Mouse (Mus musculus) neural tube, embryonic 15.5 days (tissue): ENCODE results near the gene Irf2bp1. TPM values are rescaled to one million over a fixed set of nuclear protein-coding genes. Genes with fewer than 3 reads are reported as not detected.

Experiments used
- ATAC-seq: fragments of 200-750 bp; cut with Nextera tagmentation; 2 replicates; pipeline ENCODE4 v1.8.0; 2017; ENCODE audit warnings: mild to moderate bottlenecking, moderate TSS enrichment, moderate library complexity; ENCODE audit not compliant: low FRiP score
- H3K27ac ChIP-seq: fragments of 300-500 bp; sonication (generic); replicated peaks from 2 replicates; pipeline ENCODE4 v1.5.1; 2015; ENCODE audit warnings: mild to moderate bottlenecking, inconsistent platforms
- H3K27me3 ChIP-seq: fragments of 300-500 bp; sonication (generic); replicated peaks from 2 replicates; pipeline ENCODE4 v1.6.1; 2015; ENCODE audit warnings: inconsistent platforms
- H3K36me3 ChIP-seq: fragments of 300-500 bp; sonication (generic); 2 replicates; pipeline ENCODE4 v1.6.1; 2015; ENCODE audit warnings: inconsistent platforms
- H3K4me1 ChIP-seq: fragments of 300-500 bp; sonication (generic); 2 replicates; pipeline ENCODE4 v1.6.1; 2015; ENCODE audit warnings: inconsistent platforms
- H3K4me2 ChIP-seq: fragments of 300-500 bp; sonication (generic); 2 replicates; pipeline ENCODE4 v1.6.1; 2015; ENCODE audit warnings: inconsistent platforms, mild to moderate bottlenecking, moderate library complexity
- H3K4me3 ChIP-seq: fragments of 300-500 bp; sonication (generic); replicated peaks from 2 replicates; pipeline ENCODE4 v1.5.1; 2015; ENCODE audit warnings: mild to moderate bottlenecking, inconsistent platforms
- H3K9ac ChIP-seq: fragments of 300-500 bp; sonication (generic); replicated peaks from 2 replicates; pipeline ENCODE4 v1.6.1; 2015; ENCODE audit warnings: mild to moderate bottlenecking, inconsistent platforms
- H3K9me3 ChIP-seq: fragments of 300-500 bp; sonication (generic); replicated peaks from 2 replicates; pipeline ENCODE4 v1.6.1; 2016; ENCODE audit warnings: inconsistent platforms
- WGBS: fragments of 180-500 bp; shearing (Covaris S2); methylation state at CpG from one replicate; pipeline ENCODE4 v1.1.7; 2015; ENCODE audit warnings: mixed read lengths; 5-methylcytosine and 5-hydroxymethylcytosine counted together
- polyA plus RNA-seq: library from polyadenylated mRNA; unstranded; fragments of >200 nt; fragmentation: Nextera tagmentation; extraction: Ambion mirVana; gene quantifications from 2 replicates; pipeline ENCODE4 v1.2.1, GENCODE M21; 2015

Irf2bp1 gene
- polyA plus RNA-seq, 1 experiment from 2014 or later: 28.4 TPM

DNA sequence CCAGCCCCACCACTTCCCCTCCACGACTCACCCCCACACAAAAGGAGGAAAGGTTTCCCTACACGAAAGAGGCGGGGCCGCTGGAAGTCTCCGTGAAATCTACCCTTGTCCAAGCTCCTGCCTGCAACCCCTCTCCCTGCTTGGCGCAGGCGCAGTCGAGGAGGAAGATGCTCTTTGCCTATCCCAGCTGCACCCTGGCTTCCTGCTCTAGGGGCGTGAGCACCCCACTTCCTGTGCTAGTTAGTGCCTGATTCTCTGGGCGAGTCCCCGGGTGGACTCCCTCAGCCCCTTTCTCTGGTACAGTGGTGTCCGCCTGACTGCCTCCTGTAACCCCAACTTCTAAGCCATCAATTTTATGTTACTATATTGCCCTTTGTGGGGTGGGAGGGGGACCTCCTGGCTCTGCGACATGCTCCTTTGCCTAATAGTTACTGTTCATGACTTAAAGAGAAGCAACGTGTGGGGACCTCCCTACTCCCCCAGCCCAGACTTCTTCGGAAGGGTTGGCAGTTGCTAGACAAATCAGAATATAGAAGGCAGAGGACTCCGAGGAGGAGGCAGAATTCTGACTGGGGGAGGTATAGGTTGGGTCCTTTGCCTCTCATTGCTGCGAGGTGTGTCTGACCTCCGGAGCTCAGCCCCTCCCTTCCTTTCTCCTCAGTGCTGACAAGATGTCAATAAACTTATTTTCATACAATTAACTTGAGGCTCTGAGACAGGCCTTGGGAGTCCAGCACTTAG is 2.6 kb upstream of the Irf2bp1 start:
- H3K27me3 ChIP-seq: no peaks in the 10 kb centered on the region
- peak overlapping the region; percentile 20; the same call in 1 of the 2 replicates for H3K9ac ChIP-seq
- no peaks in the 10 kb centered on the region for H3K9me3 ChIP-seq
- peak overlapping the region; percentile 54 for H3K4me2 ChIP-seq
- peak overlapping the region; percentile 79; the same call in 1 of the 2 replicates for H3K27ac ChIP-seq
- peaks cover 64% of the 10 kb centered on the region for H3K4me1 ChIP-seq
- WGBS: 32% methylated on average over 18 of the region's 18 CpGs
- H3K4me3 ChIP-seq: peak overlapping the region; percentile 31
- ATAC-seq: no peak
- peaks cover 17% of the 10 kb centered on the region for H3K36me3 ChIP-seq

DNA sequence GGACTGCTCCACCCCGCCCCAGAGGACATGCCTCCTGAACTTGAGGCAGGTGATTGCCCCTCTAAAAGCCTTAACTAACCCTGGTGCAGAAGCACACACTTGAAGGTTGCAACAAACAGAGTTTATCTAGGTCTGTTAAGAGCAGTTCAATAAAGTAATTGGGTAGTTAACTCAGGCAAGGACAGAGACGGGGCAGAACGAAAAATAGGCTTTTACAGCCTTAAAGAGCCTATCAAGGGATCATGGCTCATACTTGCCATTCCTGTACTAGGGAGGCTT is 2.1 kb upstream of the Irf2bp1 start:
- Histone ChIP-seq H3K27ac (peak overlapping the region; percentile 79; the same call in 1 of the 2 replicates), H3K4me1 (peaks cover 69% of the 10 kb centered on the region), H3K9ac (0 out of 2 replicates have a peak overlapping the region, but pooled peaks have one; percentile 20), H3K36me3 (peaks cover 16% of the 10 kb centered on the region), H3K27me3 (no peaks in the 10 kb centered on the region), H3K4me3 (no peak overlapping the region), H3K9me3 (no peaks in the 10 kb centered on the region), H3K4me2 (peak overlapping the region; percentile 75)
- WGBS: 36% methylated on average over 3 of the region's 3 CpGs
- ATAC-seq: no peak

DNA sequence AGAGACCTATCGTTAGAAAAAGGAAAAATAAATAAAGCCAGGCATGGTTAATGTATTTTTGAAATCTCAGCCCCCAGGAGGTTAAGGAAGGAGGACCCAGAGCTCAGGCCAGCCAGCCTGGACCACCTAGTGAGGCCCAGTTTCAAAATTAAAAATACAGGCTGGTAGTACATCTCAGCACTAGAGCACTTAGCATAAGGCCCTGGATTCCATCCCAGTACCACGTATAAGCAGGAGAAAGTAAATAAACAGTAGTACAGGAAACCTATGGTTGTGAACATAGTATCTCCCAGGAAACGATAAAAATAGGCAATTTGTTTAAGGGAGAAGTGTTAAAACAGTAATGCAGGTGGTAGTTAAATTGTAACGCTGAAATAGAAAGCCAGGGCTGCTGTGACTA is 1.7 kb upstream of the Irf2bp1 start:
- peak overlapping the region; percentile 75 for H3K4me2 ChIP-seq
- peak overlapping the region; percentile 79 for H3K27ac ChIP-seq
- no peaks in the 10 kb centered on the region for H3K9me3 ChIP-seq
- peak overlapping the region; percentile 60 for H3K9ac ChIP-seq
- H3K4me3 ChIP-seq: peak overlapping the region; percentile 43; the same call in 1 of the 2 replicates
- WGBS: 36% methylated on average over 4 of the region's 4 CpGs
- peaks cover 18% of the 10 kb centered on the region for H3K36me3 ChIP-seq
- peaks cover 73% of the 10 kb centered on the region for H3K4me1 ChIP-seq
- no peak for ATAC-seq
- no peaks in the 10 kb centered on the region for H3K27me3 ChIP-seq

DNA sequence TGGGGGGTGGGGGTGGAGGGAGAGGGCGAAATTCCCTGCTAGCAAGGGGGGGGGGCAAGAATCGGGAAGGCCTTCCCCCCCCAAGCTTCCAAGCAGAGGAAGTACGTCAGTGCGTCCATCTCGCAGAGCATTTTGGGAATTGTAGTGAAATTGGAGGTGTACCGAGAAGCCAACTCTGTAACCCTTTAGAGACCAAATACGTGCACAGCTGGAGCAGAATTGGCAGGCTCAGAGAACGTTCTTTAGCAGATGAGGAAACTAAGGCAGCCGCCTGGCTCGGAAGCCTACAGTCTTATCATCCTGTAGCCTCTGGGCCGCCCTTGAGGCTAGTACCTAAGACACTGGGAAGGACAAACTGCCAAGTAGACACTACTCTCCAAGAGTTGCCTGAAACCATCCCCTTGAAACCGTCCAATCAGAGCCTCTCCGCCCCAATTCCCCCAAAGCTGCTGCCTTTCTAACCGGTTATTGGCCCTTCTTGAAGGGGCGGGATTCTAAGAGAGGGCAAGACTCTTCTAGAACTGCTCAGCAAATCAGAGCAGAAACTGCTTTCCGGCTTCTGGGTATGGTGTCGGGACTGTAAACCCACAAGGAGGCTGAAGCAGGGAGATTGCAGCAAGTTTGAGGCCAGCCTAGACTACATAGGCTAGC is 871 bp upstream of the Irf2bp1 start:
- Histone ChIP-seq H3K4me1 (peaks cover 78% of the 10 kb centered on the region), H3K36me3 (peaks cover 20% of the 10 kb centered on the region), H3K4me2 (peak overlapping the region; percentile 75), H3K9ac (peak overlapping the region; percentile 60), H3K27ac (peak overlapping the region; percentile 79), H3K4me3 (peak overlapping the region; percentile 43), H3K9me3 (no peaks in the 10 kb centered on the region), H3K27me3 (no peaks in the 10 kb centered on the region)
- peak; percentile 61 for ATAC-seq
- 1% methylated on average over 17 of the region's 17 CpGs for WGBS

DNA sequence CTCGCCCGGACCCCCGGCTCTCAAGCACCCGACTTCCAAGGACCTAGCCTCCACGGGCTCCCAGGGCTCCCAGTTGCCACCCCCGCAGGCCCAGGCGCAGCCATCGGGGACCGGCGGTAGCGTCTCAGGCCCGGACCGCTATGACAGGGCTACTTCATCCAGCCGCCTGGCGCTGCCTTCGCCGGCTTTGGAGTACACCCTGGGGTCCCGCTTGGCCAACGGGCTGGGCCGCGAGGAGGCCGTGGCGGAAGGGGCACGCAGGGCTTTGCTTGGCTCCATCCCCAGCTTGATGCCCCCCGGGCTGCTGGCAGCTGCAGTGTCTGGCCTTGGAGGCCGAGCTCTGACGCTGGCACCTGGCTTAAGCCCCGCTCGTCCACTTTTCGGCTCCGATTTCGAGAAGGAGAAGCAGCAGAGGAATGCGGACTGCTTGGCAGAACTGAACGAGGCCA is 811 bp downstream of the Irf2bp1 start:
- peak overlapping the region; percentile 94 for H3K27ac ChIP-seq
- no peaks in the 10 kb centered on the region for H3K27me3 ChIP-seq
- 5% methylated on average over 34 of the region's 34 CpGs for WGBS
- peaks cover 17% of the 10 kb centered on the region for H3K36me3 ChIP-seq
- no peaks in the 10 kb centered on the region for H3K9me3 ChIP-seq
- 0 out of 2 replicates have a peak, but pooled peaks have one; percentile 2 for ATAC-seq
- H3K9ac ChIP-seq: peak overlapping the region; percentile 87
- peak overlapping the region; percentile 84 for H3K4me3 ChIP-seq
- peak overlapping the region; percentile 98 for H3K4me2 ChIP-seq
- peaks cover 66% of the 10 kb centered on the region for H3K4me1 ChIP-seq

DNA sequence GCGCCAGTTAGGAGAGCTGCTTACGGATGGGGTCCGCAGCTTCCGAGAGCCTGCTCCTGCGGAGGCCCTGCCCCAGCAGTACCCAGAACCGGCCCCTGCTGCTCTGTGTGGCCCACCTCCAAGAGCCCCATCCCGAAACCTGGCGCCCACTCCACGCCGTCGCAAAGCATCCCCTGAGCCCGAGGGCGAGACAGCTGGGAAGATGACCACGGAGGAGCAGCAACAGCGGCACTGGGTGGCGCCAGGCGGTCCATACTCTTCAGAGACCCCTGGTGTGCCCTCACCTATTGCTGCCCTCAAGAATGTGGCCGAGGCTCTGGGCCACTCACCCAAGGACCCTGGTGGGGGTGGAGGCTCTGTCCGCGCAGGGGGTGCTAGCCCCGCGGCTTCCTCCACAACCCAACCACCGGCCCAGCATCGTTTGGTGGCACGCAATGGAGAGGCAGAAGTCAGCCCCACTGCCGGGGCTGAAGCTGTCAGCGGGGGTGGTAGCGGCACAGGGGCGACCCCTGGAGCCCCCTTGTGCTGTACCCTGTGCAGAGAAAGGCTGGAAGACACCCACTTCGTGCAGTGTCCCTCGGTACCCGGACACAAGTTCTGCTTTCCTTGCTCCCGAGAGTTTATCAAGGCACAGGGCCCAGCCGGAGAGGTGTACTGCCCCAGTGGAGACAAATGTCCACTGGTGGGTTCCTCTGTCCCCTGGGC is 1.7 kb downstream of the Irf2bp1 start:
- Histone ChIP-seq H3K9me3 (no peaks in the 10 kb centered on the region), H3K4me2 (peak overlapping the region; percentile 98), H3K27me3 (no peaks in the 10 kb centered on the region), H3K36me3 (peaks cover 17% of the 10 kb centered on the region), H3K27ac (no peak overlapping the region), H3K4me3 (peak overlapping the region; percentile 84), H3K4me1 (peaks cover 58% of the 10 kb centered on the region), H3K9ac (peak overlapping the region; percentile 87)
- WGBS: 81% methylated on average over 34 of the region's 34 CpGs
- no peak for ATAC-seq

DNA sequence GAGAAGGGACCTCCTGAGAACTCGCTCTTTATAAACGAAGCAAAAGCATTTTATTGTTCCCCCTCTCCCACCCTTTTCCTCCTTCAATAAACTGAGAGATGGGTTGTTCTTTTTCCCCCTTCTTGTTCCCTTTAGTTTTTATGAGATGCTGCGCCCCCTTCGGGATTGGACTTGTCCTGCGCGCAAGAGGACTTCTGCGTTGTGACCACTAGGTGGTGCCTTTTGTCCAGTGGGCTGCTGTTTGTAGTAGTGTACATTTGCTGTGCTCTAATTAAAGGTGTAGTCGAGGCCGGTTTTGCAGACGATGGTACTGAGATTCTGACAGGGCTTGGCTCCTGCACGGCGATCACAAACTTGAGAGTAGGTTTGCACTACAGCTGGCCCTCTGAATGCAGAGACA is 2.6 kb downstream of the Irf2bp1 start:
- H3K36me3 ChIP-seq: peaks cover 17% of the 10 kb centered on the region
- H3K9ac ChIP-seq: no peak overlapping the region
- peaks cover 49% of the 10 kb centered on the region for H3K4me1 ChIP-seq
- H3K27ac ChIP-seq: no peak overlapping the region
- H3K4me2 ChIP-seq: peak overlapping the region; percentile 98
- 6% methylated on average over 12 of the region's 12 CpGs for WGBS
- ATAC-seq: no peak
- 0 out of 2 replicates have a peak overlapping the region, but pooled peaks have one; percentile 7 for H3K4me3 ChIP-seq
- no peaks in the 10 kb centered on the region for H3K9me3 ChIP-seq
- no peaks in the 10 kb centered on the region for H3K27me3 ChIP-seq

DNA sequence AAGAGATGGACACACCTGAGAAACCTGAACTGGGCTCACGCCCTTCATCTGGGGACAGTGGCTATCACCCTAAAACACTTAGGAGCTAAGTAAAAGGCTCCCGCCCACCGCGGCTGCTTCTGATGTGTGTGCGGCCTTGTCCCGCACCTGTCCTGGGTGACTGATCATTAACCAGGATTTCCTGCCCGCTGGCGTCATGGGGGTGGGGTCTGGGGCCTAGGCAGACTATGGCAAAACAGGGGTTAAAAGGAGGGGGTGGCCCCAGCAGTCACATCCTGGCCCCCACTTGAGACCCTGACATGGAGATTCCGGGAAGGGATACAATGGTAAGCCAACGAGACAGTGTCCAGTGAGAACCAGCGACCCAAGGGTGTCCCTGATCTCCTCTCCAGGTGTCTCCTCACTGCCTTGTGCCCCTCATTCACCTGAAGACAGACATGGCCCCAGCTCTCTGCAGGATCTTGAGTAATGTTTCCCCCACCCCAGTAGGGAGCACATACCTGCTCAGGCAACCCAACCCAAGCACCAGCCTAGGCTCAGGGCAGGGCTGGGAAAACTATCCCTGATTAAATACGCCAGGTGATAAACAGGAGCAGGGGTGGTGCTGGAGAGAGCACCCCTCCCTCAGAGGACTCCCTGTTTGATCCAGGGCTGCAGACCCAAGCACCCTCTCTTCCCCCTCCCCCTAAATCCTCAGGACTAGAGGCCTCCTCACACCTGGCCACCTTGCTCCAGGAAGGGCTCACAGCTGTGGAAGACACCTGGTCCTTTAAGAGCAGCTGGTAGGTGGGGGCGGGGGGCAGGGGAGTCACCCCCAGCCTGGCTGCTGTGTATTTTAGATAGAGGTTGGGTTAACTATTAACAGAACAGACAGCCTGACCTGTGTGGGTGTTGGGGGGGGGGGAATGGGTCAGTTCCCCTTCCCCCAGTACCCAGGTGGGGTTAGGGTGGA is 3.5 kb downstream of the Irf2bp1 start:
- 80% methylated on average over 13 of the region's 13 CpGs for WGBS
- H3K4me3 ChIP-seq: 0 out of 2 replicates have a peak overlapping the region, but pooled peaks have one; percentile 7
- H3K27ac ChIP-seq: no peak overlapping the region
- H3K9ac ChIP-seq: no peak overlapping the region
- peaks cover 46% of the 10 kb centered on the region for H3K4me1 ChIP-seq
- ATAC-seq: no peak
- H3K36me3 ChIP-seq: peaks cover 17% of the 10 kb centered on the region
- H3K9me3 ChIP-seq: no peaks in the 10 kb centered on the region
- no peaks in the 10 kb centered on the region for H3K27me3 ChIP-seq
- peak overlapping the region; percentile 98 for H3K4me2 ChIP-seq

DNA sequence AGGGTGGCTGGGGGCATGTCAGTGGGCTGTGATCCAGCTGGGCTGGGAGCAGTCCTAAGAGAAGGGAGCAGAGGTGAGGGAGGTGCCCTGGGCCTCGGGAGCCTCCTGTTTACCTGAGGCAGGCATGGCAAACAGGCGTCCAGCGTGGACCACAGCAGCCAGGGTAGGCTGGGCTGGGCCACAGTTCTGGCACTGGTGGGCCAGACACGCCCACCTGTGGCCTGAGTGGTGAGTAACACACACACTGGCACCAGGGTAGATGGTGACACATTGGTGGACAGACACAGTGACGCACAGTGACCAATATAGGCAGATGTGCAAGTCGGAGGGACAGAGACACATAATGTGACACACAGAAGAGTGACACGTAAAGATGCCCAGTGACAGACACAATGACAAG is 6.7 kb downstream of the Irf2bp1 start:
- H3K4me2 ChIP-seq: no peak overlapping the region
- no peak overlapping the region for H3K4me3 ChIP-seq
- 86% methylated on average over 7 of the region's 7 CpGs for WGBS
- H3K4me1 ChIP-seq: peaks cover 30% of the 10 kb centered on the region
- ATAC-seq: no peak
- peaks cover 15% of the 10 kb centered on the region for H3K36me3 ChIP-seq
- H3K9ac ChIP-seq: no peak overlapping the region
- H3K27me3 ChIP-seq: no peaks in the 10 kb centered on the region
- H3K9me3 ChIP-seq: no peaks in the 10 kb centered on the region
- H3K27ac ChIP-seq: no peak overlapping the region

DNA sequence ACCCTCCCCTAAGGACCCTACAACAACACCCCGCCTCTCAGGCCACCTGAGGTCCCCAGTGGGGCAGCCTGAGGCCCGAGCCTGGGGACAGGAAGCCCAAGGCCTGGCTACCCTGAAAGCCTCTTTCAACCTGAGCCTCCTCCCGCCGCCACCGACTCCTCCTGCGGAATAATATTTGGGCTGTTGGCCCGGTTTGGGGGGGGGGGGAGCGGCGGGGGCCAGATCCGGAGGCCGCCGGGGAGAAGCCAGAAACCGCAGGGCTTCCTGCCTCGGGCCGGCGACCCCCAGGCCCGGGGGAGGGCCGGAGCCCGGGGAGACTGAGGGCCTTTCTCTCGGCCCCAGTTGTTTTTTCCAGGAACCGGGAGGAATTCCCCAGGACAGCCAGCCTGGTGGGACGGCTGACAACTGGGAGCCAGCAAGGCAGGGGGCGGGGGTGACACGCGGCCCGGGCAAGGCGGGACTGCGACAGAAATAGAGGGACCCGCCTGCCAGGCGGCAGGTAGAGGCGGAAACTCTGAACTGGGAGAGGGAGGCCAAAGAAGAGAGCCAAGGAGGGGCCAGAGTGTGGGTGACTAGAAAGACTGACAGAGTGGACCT is 8.3 kb downstream of the Irf2bp1 start:
- Histone ChIP-seq H3K4me1 (peaks cover 15% of the 10 kb centered on the region), H3K4me3 (peak overlapping the region; percentile 25), H3K27ac (0 out of 2 replicates have a peak overlapping the region, but pooled peaks have one; percentile 37), H3K4me2 (peak overlapping the region; percentile 52), H3K9me3 (no peaks in the 10 kb centered on the region), H3K9ac (peak overlapping the region; percentile 29), H3K36me3 (peaks cover 2% of the 10 kb centered on the region; the same call in 1 of the 2 replicates), H3K27me3 (no peaks in the 10 kb centered on the region)
- ATAC-seq: no peak
- 5% methylated on average over 28 of the region's 31 CpGs for WGBS
